Mouse (Mus musculus): ENCODE results near the gene Pdcd4.

DNA sequence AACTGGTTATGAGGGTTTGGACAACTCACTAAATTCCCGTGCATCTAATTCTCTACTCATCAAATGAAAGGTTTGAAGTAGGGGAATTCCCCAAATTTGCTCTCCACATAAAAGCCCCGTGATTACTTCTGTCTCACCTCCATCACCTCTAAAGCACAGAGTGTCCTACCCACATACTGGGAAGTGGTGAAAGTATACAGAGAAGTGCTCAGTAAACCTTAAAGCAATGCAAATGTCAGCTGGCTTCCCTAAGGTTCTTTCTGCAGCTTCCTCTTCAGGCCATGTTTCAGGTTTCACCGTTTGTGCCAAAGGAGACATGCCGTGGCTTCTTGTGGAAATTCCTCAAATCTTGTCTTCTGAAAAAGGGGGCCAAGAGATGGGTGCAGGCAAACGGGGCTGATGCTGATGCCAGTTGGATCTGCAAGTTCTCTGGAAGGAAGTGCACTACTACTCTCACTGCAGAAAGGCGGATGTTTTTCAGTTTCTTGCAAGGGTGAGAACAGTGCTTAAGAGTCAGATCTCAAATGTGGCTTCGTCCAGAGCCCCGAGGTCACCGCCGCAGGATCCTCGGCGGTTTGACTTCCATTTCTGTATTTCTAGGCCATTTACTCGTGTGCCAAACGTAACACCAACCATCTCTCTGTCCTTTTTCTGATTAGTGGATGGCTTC is 8.0 kb downstream of the Pdcd4 start:
- TF ChIP-seq CTCF (IDR thresholded peaks at IDR 0.05): no peak
- no peak for TF ChIP-seq EP300 (IDR thresholded peaks at IDR 0.05)

Data from lung, postnatal 0 days (tissue).